Mouse (Mus musculus): Measurements from ENCODE around the gene Lamc2. TPM values are rescaled to one million over a fixed set of nuclear protein-coding genes. Genes with fewer than 3 reads are reported as not detected.

The Lamc2 gene
- polyA plus RNA-seq, 1 experiment from 2014 or later: 0.22 TPM

DNA sequence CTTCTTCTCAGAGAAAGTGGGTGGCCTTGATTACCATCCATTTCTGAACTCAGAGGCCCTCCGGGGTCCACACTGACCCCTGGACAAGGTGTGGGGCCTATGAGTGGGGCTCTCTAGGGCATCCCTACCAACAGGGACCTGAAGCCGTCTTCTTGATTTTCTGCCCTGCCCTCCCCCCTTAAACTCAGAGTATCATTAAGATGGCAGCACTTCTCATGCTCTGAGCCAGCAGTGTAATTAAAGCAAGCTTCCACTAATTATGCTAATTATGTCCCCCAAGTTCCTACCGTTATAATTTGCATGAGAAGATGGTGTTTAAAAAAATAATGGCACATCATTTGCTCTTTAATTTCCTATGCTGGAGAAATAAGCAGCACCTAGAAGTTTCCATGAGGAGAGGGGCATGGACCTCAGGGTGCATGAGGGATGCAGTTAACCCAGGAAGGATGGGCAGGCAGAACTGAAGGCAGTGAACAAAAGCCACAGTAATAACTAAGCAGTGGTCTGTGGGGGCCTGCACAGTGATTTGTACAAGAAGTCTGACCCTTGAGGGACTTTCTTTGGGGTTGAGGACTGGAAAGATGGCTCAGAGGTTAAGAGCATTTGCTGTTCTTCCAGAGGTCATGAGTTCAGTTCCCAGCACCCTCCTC, 111.0 kb downstream of the Lamc2 start:
- Histone ChIP-seq H3K4me3 (replicated peaks) (no peak overlapping the region), H3K27me3 (peaks cover 57% of the 10 kb centered on the region), H3K36me3 (replicated peaks) (no peaks in the 10 kb centered on the region), H3K9me3 (replicated peaks) (no peaks in the 10 kb centered on the region), H3K4me2 (no peak overlapping the region), H3K9ac (no peak overlapping the region), H3K4me1 (replicated peaks) (no peaks in the 10 kb centered on the region), H3K27ac (replicated peaks) (no peak overlapping the region)
- no peak for ATAC-seq (ENCODE audit: insufficient read depth)
- WGBS (ENCODE audit: insufficient replicate concordance): 64% methylated on average over 3 of the region's 3 CpGs

GRCm38 (mm10) chr1:153073441-153073840, 112.8 kb downstream of the Lamc2 start:
- H3K36me3 ChIP-seq (replicated peaks): no peaks in the 10 kb centered on the region

More at GRCm38 (mm10) chr1:153073441-153073840, 112.8 kb downstream of the Lamc2 start:
- Histone ChIP-seq H3K9ac (no peak overlapping the region), H3K4me1 (replicated peaks) (no peaks in the 10 kb centered on the region), H3K27me3 (peaks cover 65% of the 10 kb centered on the region), H3K4me3 (replicated peaks) (no peak overlapping the region), H3K4me2 (no peak overlapping the region), H3K9me3 (replicated peaks) (no peaks in the 10 kb centered on the region), H3K27ac (replicated peaks) (no peak overlapping the region)
- 20% methylated on average over 9 of the region's 9 CpGs for WGBS (ENCODE audit: insufficient replicate concordance)
- no peak for ATAC-seq (ENCODE audit: insufficient read depth)

Other genes starting within 250 kb of the Lamc2 start
- 0.02 and 0.05 TPM in 2 replicates for gene Nmnat2, start 231.5 kb downstream of the Lamc2 start, polyA plus RNA-seq (2015; fragmentation: Nextera tagmentation; extraction: Ambion mirVana)
- 7.1 and 8.9 TPM in 2 replicates for gene Lamc1, start 146.3 kb upstream of the Lamc2 start, polyA plus RNA-seq (2015; fragmentation: Nextera tagmentation; extraction: Ambion mirVana)
- gene Shcbp1l, start 238.7 kb upstream of the Lamc2 start, polyA plus RNA-seq (2015; fragmentation: Nextera tagmentation; extraction: Ambion mirVana): 0.13 and 0.28 TPM in 2 replicates

All from liver, embryonic 15.5 days (tissue).